Mouse (Mus musculus) spleen, postnatal 14 days (tissue): ENCODE measurements around the gene Krtap4-1.
"Not testable (repeated sequence)": the region's sequence is repeated elsewhere in the genome, so short reads cannot be mapped to it uniquely, and the experiment has no call there.

Source experiments
- DNase-seq, 2 experiments: peaks; one replicate each; pipeline ENCODE4 v3.0.0; 2021 to 2022; ENCODE audit warnings: low spot score in 2 of 2

Krtap4-1 gene

GRCm38 (mm10) chr11:99628138-99628537 lies at the start of gene Krtap4-1:
Gene Krtap4-1, minus strand, starts transcription at chr11:99628238.
- no peak for DNase-seq

- DNase-seq: no peak
Measured at GRCm38 (mm10) chr11:99665860-99666259, 37.8 kb upstream of the Krtap4-1 start, which contains the start of gene Krtap4-6. Gene Krtap4-6, minus strand, starts transcription at chr11:99665960.

- DNase-seq: no peak
Measured at GRCm38 (mm10) chr11:99662802-99663201, 34.8 kb upstream of the Krtap4-1 start.

- no peak for DNase-seq
Measured at GRCm38 (mm10) chr11:99659256-99659655, 31.2 kb upstream of the Krtap4-1 start.

GRCm38 (mm10) chr11:99658467-99659010 lies 30.5 kb upstream of the Krtap4-1 start, which contains the start of gene Gm11563:
Gene Gm11563, minus strand, starts transcription at chr11:99658960.
- not testable (repeated sequence) for DNase-seq

GRCm38 (mm10) chr11:99657051-99657450 lies 29.0 kb upstream of the Krtap4-1 start:
- DNase-seq: no peak

GRCm38 (mm10) chr11:99650136-99650535 lies 22.1 kb upstream of the Krtap4-1 start, which contains the start of gene Gm11555:
Gene Gm11555, minus strand, starts transcription at chr11:99650236.
- DNase-seq: no peak

GRCm38 (mm10) chr11:99646444-99646843 lies 18.4 kb upstream of the Krtap4-1 start:
- DNase-seq: no peak

- DNase-seq: no peak
Measured at GRCm38 (mm10) chr11:99644351-99644750, 16.3 kb upstream of the Krtap4-1 start.

- not testable (repeated sequence) for DNase-seq
Measured at GRCm38 (mm10) chr11:99643635-99644139, 15.6 kb upstream of the Krtap4-1 start, which contains the start of gene Krtap4-7. Gene Krtap4-7, minus strand, starts transcription at chr11:99644089.

GRCm38 (mm10) chr11:99640926-99641325 lies 12.9 kb upstream of the Krtap4-1 start:
- no peak for DNase-seq

- no peak for DNase-seq
Measured at GRCm38 (mm10) chr11:99637086-99637485, 9.0 kb upstream of the Krtap4-1 start.

GRCm38 (mm10) chr11:99634653-99635134 lies 6.7 kb upstream of the Krtap4-1 start, which contains the start of gene Krtap4-2:
Gene Krtap4-2, minus strand, starts transcription at chr11:99635084.
- DNase-seq: no peak

- DNase-seq: no peak
Measured at GRCm38 (mm10) chr11:99633293-99633692, 5.3 kb upstream of the Krtap4-1 start.

- no peak for DNase-seq
Measured at GRCm38 (mm10) chr11:99630890-99631289, 2.9 kb upstream of the Krtap4-1 start.

GRCm38 (mm10) chr11:99620335-99620734 lies 7.7 kb downstream of the Krtap4-1 start, which contains the start of gene Gm11562:
Gene Gm11562, minus strand, starts transcription at chr11:99620435.
- DNase-seq: no peak

- DNase-seq: no peak
Measured at GRCm38 (mm10) chr11:99614796-99615363, 13.2 kb downstream of the Krtap4-1 start, which contains the start of gene Krtap2-4. Gene Krtap2-4, minus strand, starts transcription at chr11:99614846.

GRCm38 (mm10) chr11:99610089-99610488 lies 17.9 kb downstream of the Krtap4-1 start, which contains the start of gene Gm11937:
Gene Gm11937, minus strand, starts transcription at chr11:99610189.
- DNase-seq: not testable (repeated sequence)

- DNase-seq: no peak
Measured at GRCm38 (mm10) chr11:99609126-99609525, 18.9 kb downstream of the Krtap4-1 start.

GRCm38 (mm10) chr11:99603208-99603607 lies 24.8 kb downstream of the Krtap4-1 start, which contains the start of gene Gm11938:
Gene Gm11938, minus strand, starts transcription at chr11:99603308.
- DNase-seq: not testable (repeated sequence)

- DNase-seq: not testable (repeated sequence)
Measured at GRCm38 (mm10) chr11:99597742-99598141, 30.3 kb downstream of the Krtap4-1 start, which contains the start of gene Krtap9-3. Gene Krtap9-3, minus strand, starts transcription at chr11:99598105.

- no peak for DNase-seq
Measured at GRCm38 (mm10) chr11:99590981-99591380, 37.1 kb downstream of the Krtap4-1 start, which contains the start of gene Krtap1-3. Gene Krtap1-3, minus strand, starts transcription at chr11:99591339.
